Mouse (Mus musculus) myocyte (in vitro differentiated cells): ENCODE data around the gene Lrrc10.

Source experiments
- CEBPB ChIP-seq: IDR thresholded peaks from 2 replicates; pipeline ENCODE4 v1.6.1; 2011; ENCODE audit warnings: mild to moderate bottlenecking, moderate library complexity; ENCODE audit not compliant: poor library complexity, insufficient read depth, severe bottlenecking
- E2F4 ChIP-seq: IDR thresholded peaks from one replicate; pipeline ENCODE4 v1.6.1; 2011; ENCODE audit warnings: mild to moderate bottlenecking, control low read depth, moderate library complexity; ENCODE audit not compliant: insufficient read depth
- MAX ChIP-seq: IDR thresholded peaks from one replicate; pipeline ENCODE4 v1.6.1; 2011; ENCODE audit warnings: low read depth, mild to moderate bottlenecking, control low read depth
- MYOD1 ChIP-seq, 3 experiments: IDR thresholded peaks; one replicate each; pipeline ENCODE4 v1.6.1; 2011; ENCODE audit warnings: control low read depth in 2 of 3, low read depth in 2 of 3, mild to moderate bottlenecking in 2 of 3, moderate library complexity in 1 of 3; ENCODE audit not compliant: insufficient read length in 2 of 3, control insufficient read depth in 1 of 3
- MYOG ChIP-seq, 3 experiments: IDR thresholded peaks; one replicate each; pipeline ENCODE4 v1.6.1; 2011; ENCODE audit warnings: control low read depth in 2 of 3, low read depth in 2 of 3, mild to moderate bottlenecking in 2 of 3; ENCODE audit not compliant: insufficient read length in 2 of 3, control insufficient read depth in 1 of 3, insufficient read depth in 1 of 3
- POLR2A ChIP-seq: IDR thresholded peaks from one replicate; pipeline ENCODE4 v1.6.1; 2011; ENCODE audit warnings: low read depth, mild to moderate bottlenecking, control low read depth, moderate library complexity; ENCODE audit not compliant: insufficient read length
- POLR2AphosphoS2 ChIP-seq: IDR thresholded peaks from one replicate; pipeline ENCODE4 v1.6.1; 2011; ENCODE audit warnings: low read depth, control low read depth; ENCODE audit not compliant: insufficient read length
- REST ChIP-seq: IDR thresholded peaks from one replicate; pipeline ENCODE4 v1.6.1; 2011; ENCODE audit warnings: mild to moderate bottlenecking, control low read depth, moderate library complexity; ENCODE audit not compliant: insufficient read depth, insufficient read length
- SRF ChIP-seq: IDR thresholded peaks from one replicate; pipeline ENCODE4 v1.6.1; 2011; ENCODE audit warnings: low read depth; ENCODE audit not compliant: control insufficient read depth, insufficient read length
- TCF12 ChIP-seq: IDR thresholded peaks from one replicate; pipeline ENCODE4 v1.6.1; 2011; ENCODE audit warnings: mild to moderate bottlenecking, control low read depth; ENCODE audit not compliant: poor library complexity, insufficient read depth, severe bottlenecking
- USF1 ChIP-seq: IDR thresholded peaks from one replicate; pipeline ENCODE4 v1.6.1; 2011; ENCODE audit warnings: low read depth, mild to moderate bottlenecking, control low read depth, moderate library complexity

GRCm38 (mm10) chr10:117031160-117031559 is 14.0 kb upstream of the Lrrc10 start:
- no peak for TF ChIP-seq POLR2A
- TF ChIP-seq USF1: no peak
- TF ChIP-seq MAX: no peak
- no peak for TF ChIP-seq E2F4
- TF ChIP-seq TCF12: no peak
- TF ChIP-seq MYOD1 (IDR thresholded peaks at IDR 0.05; ENCODE audit: control insufficient read depth in 1 of 3, insufficient read length in 2 of 3, low read depth in 2 of 3): no peak
- no peak for TF ChIP-seq CEBPB
- TF ChIP-seq POLR2AphosphoS2: peak; percentile 54
- TF ChIP-seq MYOG (IDR thresholded peaks at IDR 0.05; ENCODE audit: control insufficient read depth in 1 of 3, insufficient read depth in 1 of 3, insufficient read length in 2 of 3, low read depth in 2 of 3): no peak
- no peak for TF ChIP-seq REST
- TF ChIP-seq SRF: no peak
